Mouse (Mus musculus) cerebellum, adult 9-11 months (tissue): Measurements from ENCODE around the gene Pgam2.

Experiments used
- DNase-seq: peaks from one replicate; pipeline ENCODE4 v3.0.0; 2022

Pgam2 gene

GRCm38 (mm10) chr11:5804174-5804573 lies 641 bp upstream of the Pgam2 start:
- DNase-seq: no peak

GRCm38 (mm10) chr11:5802457-5803217 lies 896 bp downstream of the Pgam2 start:
- DNase-seq: peak; percentile 4

GRCm38 (mm10) chr11:5802005-5802404 lies 1.5 kb downstream of the Pgam2 start:
- no peak for DNase-seq

- DNase-seq: no peak
These were observed 2.0 kb downstream of the Pgam2 start for GRCm38 (mm10) chr11:5801511-5801910.

GRCm38 (mm10) chr11:5799621-5800490 lies 3.7 kb downstream of the Pgam2 start:
- peak; percentile 8 for DNase-seq

- DNase-seq: no peak
These were observed 5.6 kb downstream of the Pgam2 start for GRCm38 (mm10) chr11:5797928-5798327.

- no peak for DNase-seq
These were observed 6.2 kb downstream of the Pgam2 start for GRCm38 (mm10) chr11:5797371-5797770.

GRCm38 (mm10) chr11:5796939-5797338 lies 6.6 kb downstream of the Pgam2 start:
- DNase-seq: no peak

GRCm38 (mm10) chr11:5795706-5796105 lies 7.8 kb downstream of the Pgam2 start:
- DNase-seq: no peak

- DNase-seq: no peak
These were observed 8.2 kb downstream of the Pgam2 start for GRCm38 (mm10) chr11:5795290-5795689.

- DNase-seq: no peak
These were observed 13.1 kb downstream of the Pgam2 start for GRCm38 (mm10) chr11:5790431-5790830.

GRCm38 (mm10) chr11:5789754-5790333 lies 13.7 kb downstream of the Pgam2 start:
- no peak for DNase-seq

- DNase-seq: no peak
These were observed 14.3 kb downstream of the Pgam2 start for GRCm38 (mm10) chr11:5789071-5789753.

- DNase-seq: peak; percentile 95
These were observed 15.2 kb downstream of the Pgam2 start, which contains the start of gene Dbnl for GRCm38 (mm10) chr11:5788056-5789014. Gene Dbnl, plus strand, starts transcription at chr11:5788488.

GRCm38 (mm10) chr11:5787671-5788055 lies 15.9 kb downstream of the Pgam2 start:
- DNase-seq: no peak

GRCm38 (mm10) chr11:5785732-5786131 lies 17.8 kb downstream of the Pgam2 start:
- DNase-seq: no peak

- DNase-seq: no peak
These were observed 21.2 kb downstream of the Pgam2 start for GRCm38 (mm10) chr11:5782199-5782944.

GRCm38 (mm10) chr11:5780035-5780499 lies 23.5 kb downstream of the Pgam2 start:
- DNase-seq: peak; percentile 80

- DNase-seq: no peak
These were observed 25.1 kb downstream of the Pgam2 start for GRCm38 (mm10) chr11:5778481-5778880.

GRCm38 (mm10) chr11:5766019-5766418 lies 37.5 kb downstream of the Pgam2 start:
- DNase-seq: no peak

- no peak for DNase-seq
These were observed 40.9 kb downstream of the Pgam2 start for GRCm38 (mm10) chr11:5762633-5762982.
